In genomic region chr17:86903596-86903995, GRCm38 (mm10) we compare ENCODE assay signal across 8 mouse cellular contexts. TPM values are rescaled to one million over a fixed set of nuclear protein-coding genes. Genes with fewer than 3 reads are reported as not detected.
A peak's percentile ranks its signal among the peaks of the same experiment; 100 is the strongest.
DNase-seq lines count a peak whose midpoint lies in the region; ATAC-seq and TF ChIP-seq lines count a peak whose summit lies in the region.

No protein-coding gene starts in this region.

- H3K9ac ChIP-seq in liver, embryonic 14.5 days (replicated peaks): no peak overlapping the region

- no peak for ATAC-seq in liver, embryonic 14.5 days (ENCODE audit: insufficient read depth)

- no peaks in the 10 kb centered on the region for H3K27me3 ChIP-seq in liver, embryonic 14.5 days (ENCODE audit: control insufficient read depth, insufficient read depth, low read length)

- WGBS in liver, embryonic 14.5 days (ENCODE audit: insufficient replicate concordance): 11% methylated on average over 7 of the region's 7 CpGs

- 0 out of 2 replicates have a peak, but pooled peaks have one; percentile 9 for TF ChIP-seq CTCF in liver, embryonic 14.5 days (IDR thresholded peaks at IDR 0.05; ENCODE audit: low read depth)

- intact Hi-C loops in heart, postnatal 10 days (cut with DNase I): loop anchor here (10.0 kb wide), 1 partner anchor 149 kb away; the partner anchor contains the start of gene Epas1

- no peak overlapping the region for H3K4me3 ChIP-seq in liver, embryonic 14.5 days (ENCODE audit: insufficient read depth in 1 of 2, low read depth in 2 of 2, low read length in 2 of 2)

- H3K36me3 ChIP-seq in liver, embryonic 14.5 days (replicated peaks; ENCODE audit: control insufficient read depth, insufficient read depth, low read depth): no peaks in the 10 kb centered on the region

- peaks cover 0 to 6% of the 10 kb centered on the region in 2 experiments; a peak in 1 of 4 replicates for H3K4me1 ChIP-seq in liver, embryonic 14.5 days (replicated peaks; ENCODE audit: control insufficient read depth in 2 of 2, insufficient read depth in 2 of 2, low read length in 1 of 2)

- peak; percentile 58 for DNase-seq in adrenal gland, postnatal 10 days
- no peak for DNase-seq in adrenal gland, adult 8-10 months
- no peak for DNase-seq in liver, embryonic 14.5 days (ENCODE audit: low read depth in 3 of 3, low spot score in 3 of 3)
- no peak for DNase-seq in liver
- peak; percentile 42 to 49 for DNase-seq in heart, postnatal 10 days
- peak; percentile 33 to 35 for DNase-seq in natural killer cell, adult 2 months (ENCODE audit: low spot score in 2 of 2)
- no peak for DNase-seq in right cerebral cortex, postnatal 4 days
- DNase-seq in layer of hippocampus, postnatal 25 days (ENCODE audit: extremely low spot score in 1 of 2, low spot score in 1 of 2): no peak

- H3K9me3 ChIP-seq in liver, embryonic 14.5 days (ENCODE audit: control insufficient read depth, low read length): no peaks in the 10 kb centered on the region

- H3K27ac ChIP-seq in liver, embryonic 14.5 days: no peak overlapping the region

- H3K4me2 ChIP-seq in liver, embryonic 14.5 days (ENCODE audit: low read depth): no peak overlapping the region

- TF ChIP-seq EP300 in liver, embryonic 14.5 days (IDR thresholded peaks at IDR 0.05; ENCODE audit: low read depth): no peak

RNA-seq across cellular contexts. Expression of gene Tmem247, which starts 13.6 kb away (rescaled TPM):
- total RNA-seq in adrenal gland, postnatal 10 days (2021): not detected
- total RNA-seq in adrenal gland, adult 8-10 months (2022): not detected
- not detected in 2 replicates for polyA plus RNA-seq in liver, embryonic 14.5 days (2012; rRNA removed)
- polyA plus RNA-seq in liver, embryonic 14.5 days (2014; fragmentation: Nextera tagmentation; extraction: Ambion mirVana): not detected in 2 replicates
- not detected for total RNA-seq in heart, postnatal 10 days (2021)
- total RNA-seq in layer of hippocampus, postnatal 25 days (2021): not detected

RNA-seq across cellular contexts. Expression of gene Atp6v1e2, which starts 44.1 kb away (rescaled TPM):
- total RNA-seq in adrenal gland, postnatal 10 days (2021): not detected
- total RNA-seq in adrenal gland, adult 8-10 months (2022): not detected
- polyA plus RNA-seq in liver, embryonic 14.5 days (2012; rRNA removed): not detected in 2 replicates
- polyA plus RNA-seq in liver, embryonic 14.5 days (2014; fragmentation: Nextera tagmentation; extraction: Ambion mirVana): not detected in 2 replicates
- total RNA-seq in heart, postnatal 10 days (2021): not detected
- under 1 TPM in 1 of 2 experiments, not detected in 1; 0.27 TPM for total RNA-seq in layer of hippocampus, postnatal 25 days (2021)

RNA-seq across cellular contexts. Expression of gene Rhoq, which starts 59.3 kb away (rescaled TPM):
- 100 to 1,000 TPM in 1 of 2 experiments, 10 to 100 TPM in 1; 92.3 to 100 TPM for total RNA-seq in adrenal gland, postnatal 10 days (2021)
- total RNA-seq in adrenal gland, adult 8-10 months (2022): 10 to 100 TPM; 61.2 to 96.2 (median 72.7) TPM
- polyA plus RNA-seq in liver, embryonic 14.5 days (2012; rRNA removed): 1.3 and 1.9 TPM in 2 replicates
- 1.2 TPM in 2 replicates for polyA plus RNA-seq in liver, embryonic 14.5 days (2014; fragmentation: Nextera tagmentation; extraction: Ambion mirVana)
- 100 to 1,000 TPM; 168 to 176 TPM for total RNA-seq in heart, postnatal 10 days (2021)
- 10 to 100 TPM; 32.8 to 37.8 TPM for total RNA-seq in layer of hippocampus, postnatal 25 days (2021)

Comparison
In these comparisons a context has a peak if more than half of its experiments do, and no peak if none do; other contexts are left out.
1. DNase-seq: peak in adrenal gland, postnatal 10 days (single experiment), heart, postnatal 10 days (2 of 2) and natural killer cell, adult 2 months (2 of 2); none in adrenal gland, adult 8-10 months (single experiment), liver, embryonic 14.5 days (0 of 3), liver (single experiment), right cerebral cortex, postnatal 4 days (single experiment) and layer of hippocampus, postnatal 25 days (0 of 2).